Mouse (Mus musculus) kidney, postnatal 0 days (tissue): ENCODE measurements at regions not wholly inside any gene's neighbourhood (a gene's known extent, or its start where the extent isn't known, plus 50 kb on each side); places are given as distances from the start of the nearest gene placed in this dataset.

Source experiments
- ATAC-seq: fragments of 200-750 bp; cut with Nextera tagmentation; replicated peaks from 2 replicates; pipeline ENCODE4 v1.8.0; 2017; ENCODE audit warnings: low read depth, moderate number of reproducible peaks, moderate TSS enrichment, moderate library complexity; ENCODE audit not compliant: low FRiP score
- DNase-seq: peaks from one replicate; pipeline ENCODE4 v3.0.0-alpha.2; 2016; ENCODE audit warnings: low spot score
- H3K27ac ChIP-seq: fragments of 300-500 bp; sonication (generic); 2 replicates; pipeline ENCODE4 v1.5.1; 2014; ENCODE audit warnings: mild to moderate bottlenecking
- H3K27me3 ChIP-seq: fragments of 300-500 bp; sonication (generic); 2 replicates; pipeline ENCODE4 v1.6.1; 2014; ENCODE audit warnings: low read length, mixed read lengths; ENCODE audit not compliant: insufficient read depth
- H3K36me3 ChIP-seq: fragments of 300-500 bp; sonication (generic); 2 replicates; pipeline ENCODE4 v1.6.1; 2014; ENCODE audit warnings: low read length, mixed read lengths; ENCODE audit not compliant: insufficient read depth
- H3K4me1 ChIP-seq: fragments of 300-500 bp; sonication (generic); replicated peaks from 2 replicates; pipeline ENCODE4 v1.6.1; 2014; ENCODE audit warnings: antibody characterized with exemption, low read length, mixed read lengths; ENCODE audit not compliant: insufficient read depth
- H3K4me2 ChIP-seq: fragments of 300-500 bp; sonication (generic); 2 replicates; pipeline ENCODE4 v1.6.1; 2014; ENCODE audit warnings: mild to moderate bottlenecking, low read length, moderate library complexity, mixed read lengths
- H3K4me3 ChIP-seq: fragments of 300-500 bp; sonication (generic); replicated peaks from 2 replicates; pipeline ENCODE4 v1.5.1; 2014; ENCODE audit warnings: low read depth, low read length
- H3K9ac ChIP-seq: fragments of 300-500 bp; sonication (generic); 2 replicates; pipeline ENCODE4 v1.6.1; 2014; ENCODE audit warnings: low read depth, low read length
- H3K9me3 ChIP-seq: fragments of 300-500 bp; sonication (generic); replicated peaks from 2 replicates; pipeline ENCODE4 v1.6.1; 2016; ENCODE audit warnings: low read length, inconsistent platforms, mixed read lengths
- CTCF ChIP-seq: IDR thresholded peaks from 2 replicates; pipeline ENCODE4 v1.5.1; 2016; ENCODE audit warnings: antibody characterized with exemption, low read depth, mild to moderate bottlenecking, moderate library complexity
- WGBS: fragments of 180-500 bp; shearing (Covaris S2); extraction: QIAGEN DNeasy Blood & Tissue Kit; methylation state at CpG from one replicate; pipeline ENCODE4 v1.1.7; 2014; 5-methylcytosine and 5-hydroxymethylcytosine counted together

DNA sequence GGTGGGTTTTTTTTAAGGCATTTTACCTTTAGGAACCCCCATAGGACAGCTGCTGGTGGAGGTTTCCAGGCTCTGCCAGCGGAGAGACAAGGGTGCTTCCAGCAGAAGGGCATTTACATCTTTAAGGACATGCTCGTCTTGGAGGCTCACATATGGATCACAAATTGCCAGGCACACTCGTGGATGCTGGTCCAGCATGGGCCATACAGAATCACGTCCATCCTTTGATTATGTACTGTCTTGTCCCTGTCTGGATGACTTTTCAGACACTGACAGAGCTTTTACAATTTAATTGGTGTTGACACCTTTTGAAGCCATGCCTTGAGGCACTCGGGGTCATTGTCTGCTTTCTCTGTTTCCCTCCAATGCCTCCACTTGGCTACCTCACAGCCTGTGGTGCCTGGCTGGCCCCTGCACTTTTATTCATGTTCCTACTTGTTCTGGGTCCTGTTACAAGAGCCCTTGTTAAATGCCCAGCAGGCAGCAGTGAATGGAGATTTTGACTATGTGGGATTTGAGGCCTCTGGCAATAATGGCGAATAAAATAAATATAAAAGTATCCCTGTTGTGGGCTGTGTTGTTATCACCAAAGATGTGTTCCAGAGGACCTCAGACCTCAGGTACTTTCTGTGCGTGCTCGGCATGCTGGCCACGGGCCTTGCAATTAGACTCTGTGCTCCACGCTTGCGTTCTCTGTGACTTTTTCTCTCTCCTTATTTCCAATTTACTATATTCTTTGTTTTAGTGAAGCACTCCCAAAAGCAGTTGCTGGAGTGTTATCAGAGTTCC, 89.3 kb downstream of the Atp6v1g3 start:
- H3K36me3 ChIP-seq = no peaks in the 10 kb centered on the region
- H3K9ac ChIP-seq = no peak overlapping the region
- H3K27me3 ChIP-seq = no peaks in the 10 kb centered on the region
- no peak overlapping the region for H3K27ac ChIP-seq
- no peak overlapping the region for H3K4me3 ChIP-seq
- TF ChIP-seq CTCF = no peak
- WGBS = 64% methylated on average over 11 of the region's 11 CpGs
- ATAC-seq (no peak), DNase-seq (no peak)
- no peaks in the 10 kb centered on the region for H3K4me1 ChIP-seq
- no peaks in the 10 kb centered on the region for H3K9me3 ChIP-seq
- H3K4me2 ChIP-seq = no peak overlapping the region

DNA sequence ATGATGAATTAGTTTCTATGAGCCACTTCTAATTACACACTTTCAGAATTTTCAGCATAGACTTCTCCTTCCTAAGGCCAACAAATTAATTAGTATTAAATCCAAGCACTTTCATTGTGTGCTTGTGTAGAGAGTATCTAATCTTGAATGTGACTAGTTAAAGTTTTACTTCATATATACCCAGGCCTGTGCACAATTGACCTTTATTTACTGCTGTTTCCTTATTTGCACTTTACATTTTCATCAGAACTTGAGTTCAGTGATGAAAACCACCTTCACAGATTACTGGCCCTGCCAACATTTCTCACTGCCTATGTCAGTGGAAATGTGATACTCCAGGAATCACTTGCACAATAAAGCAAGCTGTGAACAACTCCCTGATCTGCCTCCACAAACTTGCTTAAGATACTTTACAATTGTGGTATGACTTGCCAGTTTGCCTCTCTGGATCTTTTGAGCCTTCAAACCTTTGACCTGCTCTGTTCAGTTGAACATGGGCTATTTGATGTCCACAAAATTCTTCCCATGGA, 96.5 kb downstream of the Atp6v1g3 start:
- Histone ChIP-seq H3K4me1 (no peaks in the 10 kb centered on the region), H3K36me3 (no peaks in the 10 kb centered on the region), H3K27me3 (no peaks in the 10 kb centered on the region), H3K9me3 (no peaks in the 10 kb centered on the region), H3K9ac (no peak overlapping the region), H3K4me3 (no peak overlapping the region), H3K4me2 (no peak overlapping the region), H3K27ac (no peak overlapping the region)
- no peak for TF ChIP-seq CTCF
- DNase-seq = peak; percentile 25
- no peak for ATAC-seq

- Histone ChIP-seq H3K4me2 (no peak overlapping the region), H3K4me1 (no peaks in the 10 kb centered on the region), H3K27ac (no peak overlapping the region), H3K9ac (no peak overlapping the region), H3K27me3 (no peaks in the 10 kb centered on the region), H3K4me3 (no peak overlapping the region), H3K36me3 (no peaks in the 10 kb centered on the region), H3K9me3 (no peaks in the 10 kb centered on the region)
- ATAC-seq = no peak
- DNase-seq = no peak
- TF ChIP-seq CTCF = no peak
- WGBS = 86% methylated on average over 1 of the region's 1 CpGs
Measured at GRCm38 (mm10) chr1:138371474-138371873, 97.9 kb downstream of the Atp6v1g3 start.

DNA sequence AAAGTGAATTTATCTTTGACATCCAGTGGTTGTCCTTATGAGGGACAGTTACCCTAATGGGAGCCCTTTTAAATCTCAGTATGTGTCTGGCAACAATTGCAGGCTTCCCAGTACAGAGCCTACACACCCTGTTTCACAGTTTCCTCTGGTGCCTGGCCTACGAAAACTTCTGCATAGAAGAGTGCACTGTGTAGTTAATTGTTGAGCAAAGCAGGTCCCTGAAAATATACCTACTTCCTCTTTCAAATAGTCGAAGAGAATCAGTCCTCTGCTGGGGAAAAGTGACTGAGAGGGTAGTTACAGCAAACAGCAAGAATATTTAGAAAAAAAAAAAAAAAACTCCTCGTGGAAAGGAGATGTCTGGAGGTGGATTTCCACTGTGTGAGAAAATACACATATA, 110.6 kb downstream of the Atp6v1g3 start:
- Histone ChIP-seq H3K27ac (no peak overlapping the region), H3K36me3 (no peaks in the 10 kb centered on the region), H3K9me3 (no peaks in the 10 kb centered on the region), H3K4me2 (no peak overlapping the region), H3K27me3 (no peaks in the 10 kb centered on the region), H3K4me1 (0 out of 2 replicates have a peak, but pooled peaks cover 4% of the 10 kb centered on the region), H3K9ac (no peak overlapping the region), H3K4me3 (no peak overlapping the region)
- ATAC-seq (no peak), DNase-seq (no peak)
- WGBS = 65% methylated on average over 3 of the region's 3 CpGs
- TF ChIP-seq CTCF = no peak

- H3K27ac ChIP-seq = no peak overlapping the region
- 0 out of 2 replicates have a peak overlapping the region, but pooled peaks have one; percentile 0 for H3K4me3 ChIP-seq
- H3K36me3 ChIP-seq = no peaks in the 10 kb centered on the region
- no peaks in the 10 kb centered on the region for H3K9me3 ChIP-seq
- H3K27me3 ChIP-seq = no peaks in the 10 kb centered on the region
- H3K9ac ChIP-seq = no peak overlapping the region
- TF ChIP-seq CTCF = no peak
- WGBS = 4% methylated on average over 19 of the region's 19 CpGs
- H3K4me1 ChIP-seq = 0 out of 2 replicates have a peak, but pooled peaks cover 4% of the 10 kb centered on the region
- ATAC-seq (no peak; the same call in 1 of the 2 replicates), DNase-seq (peak; percentile 41)
- peak overlapping the region; percentile 46 for H3K4me2 ChIP-seq
Measured at GRCm38 (mm10) chr1:138385156-138385841, 111.8 kb downstream of the Atp6v1g3 start.

GRCm38 (mm10) chr1:138386001-138386400, 112.5 kb downstream of the Atp6v1g3 start:
- no peak for TF ChIP-seq CTCF
- Histone ChIP-seq H3K4me3 (no peak overlapping the region), H3K27ac (no peak overlapping the region), H3K4me2 (no peak overlapping the region), H3K27me3 (no peaks in the 10 kb centered on the region), H3K4me1 (0 out of 2 replicates have a peak, but pooled peaks cover 4% of the 10 kb centered on the region), H3K36me3 (no peaks in the 10 kb centered on the region), H3K9ac (no peak overlapping the region), H3K9me3 (no peaks in the 10 kb centered on the region)
- ATAC-seq (no peak), DNase-seq (no peak)
- 27% methylated on average over 5 of the region's 5 CpGs for WGBS
